Mouse (Mus musculus): Measurements from ENCODE around the gene Gm10681.

DNA sequence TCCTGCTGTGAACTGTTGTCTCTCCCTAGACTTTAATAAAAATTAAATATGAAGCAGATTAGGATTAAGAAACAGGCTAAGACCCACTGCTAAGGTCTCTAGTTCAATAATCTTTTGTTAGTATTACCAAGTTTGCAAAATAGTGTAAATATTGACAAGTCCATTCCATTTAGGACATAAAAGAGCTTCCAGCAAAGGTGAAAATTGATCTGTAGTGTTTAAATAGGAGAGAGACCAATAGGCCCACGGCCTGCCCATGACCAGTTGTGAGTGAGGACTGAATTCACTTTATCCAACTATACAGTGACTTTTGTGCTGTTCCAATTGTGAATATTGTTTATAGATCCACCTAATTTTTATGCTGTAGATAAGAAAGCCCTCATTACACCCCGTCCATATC, 886 bp downstream of the Gm10681 start:
- TF ChIP-seq CTCF (IDR thresholded peaks at IDR 0.05; ENCODE audit: borderline replicate concordance, extremely low read depth, insufficient read depth, insufficient read length) (no peak), POLR2A (IDR thresholded peaks at IDR 0.05; ENCODE audit: borderline replicate concordance, extremely low read depth, insufficient read depth, insufficient read length, poor library complexity, severe bottlenecking) (no peak)
